Mouse (Mus musculus) B cell, adult (primary cell): ENCODE data around the gene Lif. TPM values are rescaled to one million over a fixed set of nuclear protein-coding genes. Genes with fewer than 3 reads are reported as not detected.

ENCODE experiments used
- total RNA-seq: library from RNA; stranded (reverse); gene quantifications from 4 replicates; pipeline ENCODE4 v1.2.4, GENCODE M21; 2023; ENCODE audit not compliant: inconsistent age

Lif gene
- total RNA-seq: not detected in 4 replicates

DNA sequence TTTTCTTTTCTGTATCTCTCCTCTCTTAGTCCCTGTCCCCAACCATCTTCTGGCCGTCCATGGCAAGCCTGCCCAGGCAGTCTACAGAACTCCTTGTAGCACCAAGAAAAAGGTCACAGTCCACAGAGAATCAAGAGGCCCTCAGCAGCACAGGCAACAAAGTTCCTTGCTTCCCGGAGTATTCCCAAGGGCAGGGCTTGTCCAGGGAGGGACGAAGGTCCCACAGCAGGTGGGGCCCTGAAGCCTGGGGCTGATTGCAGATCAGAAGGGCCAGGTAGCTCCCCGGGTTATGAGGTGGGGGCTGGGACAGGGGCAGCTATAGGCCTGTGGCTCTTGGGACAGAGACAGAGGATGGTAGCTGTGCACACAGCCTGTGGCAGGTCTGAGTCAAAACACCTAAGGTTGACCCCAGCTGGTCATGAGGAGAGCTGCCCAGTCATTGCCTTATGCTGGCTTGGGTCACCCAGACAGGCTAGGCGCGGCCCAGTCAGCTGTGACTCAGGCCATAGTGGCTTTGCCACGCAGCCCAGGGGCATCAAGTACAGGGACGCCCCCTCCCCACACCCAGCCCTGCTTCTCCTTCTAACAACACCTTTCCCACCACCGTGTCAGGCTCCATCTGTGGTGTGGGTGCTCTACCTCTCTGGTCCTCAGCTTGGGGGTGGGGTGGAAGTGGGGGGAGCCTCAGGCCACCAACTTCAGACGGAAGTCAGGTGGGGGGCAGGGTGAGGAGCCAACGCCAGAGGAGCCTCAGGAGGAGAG lies at the start of gene Lif:
Gene Lif (plus strand): TSS at position 712 of the 762 bp plus-strand sequence.

DNA sequence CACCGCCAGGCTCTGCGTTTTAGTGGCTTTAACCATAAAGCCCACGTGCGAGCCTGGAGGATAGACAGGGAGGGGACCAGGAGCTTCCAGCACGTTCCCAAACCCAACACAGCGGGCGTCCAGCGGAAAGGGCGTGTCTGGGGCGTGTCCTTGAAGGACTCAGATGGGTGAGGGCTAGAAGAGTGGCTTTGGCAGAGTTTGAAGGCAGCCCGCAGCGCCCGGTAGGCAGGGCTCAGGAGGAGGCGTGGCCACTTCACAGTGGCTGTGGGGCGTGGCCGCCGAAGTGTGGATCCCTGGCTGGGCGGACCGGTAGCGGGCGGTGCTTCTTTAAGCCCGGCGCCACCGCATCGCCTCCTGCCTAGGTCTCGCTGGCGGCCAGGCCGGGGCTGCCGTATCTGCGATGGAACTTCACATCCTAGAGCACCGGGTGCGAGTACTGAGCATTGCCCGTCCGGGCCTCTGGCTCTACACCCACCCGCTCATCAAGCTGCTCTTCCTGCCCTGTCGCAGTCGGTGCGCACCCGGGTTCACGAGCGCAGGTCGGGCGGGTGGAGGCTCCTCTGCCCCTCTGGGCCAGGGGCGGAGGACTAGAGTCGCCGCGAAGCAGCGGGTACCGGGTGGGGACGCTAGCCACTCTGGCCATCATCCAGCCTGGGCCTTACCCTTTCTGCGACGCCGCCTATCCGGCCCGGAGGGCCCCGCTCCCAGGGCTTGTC lies 39.3 kb upstream of the Lif start, which contains the start of gene Castor1:
Gene Castor1 (plus strand): TSS at position 312 of the 716 bp plus-strand sequence.

DNA sequence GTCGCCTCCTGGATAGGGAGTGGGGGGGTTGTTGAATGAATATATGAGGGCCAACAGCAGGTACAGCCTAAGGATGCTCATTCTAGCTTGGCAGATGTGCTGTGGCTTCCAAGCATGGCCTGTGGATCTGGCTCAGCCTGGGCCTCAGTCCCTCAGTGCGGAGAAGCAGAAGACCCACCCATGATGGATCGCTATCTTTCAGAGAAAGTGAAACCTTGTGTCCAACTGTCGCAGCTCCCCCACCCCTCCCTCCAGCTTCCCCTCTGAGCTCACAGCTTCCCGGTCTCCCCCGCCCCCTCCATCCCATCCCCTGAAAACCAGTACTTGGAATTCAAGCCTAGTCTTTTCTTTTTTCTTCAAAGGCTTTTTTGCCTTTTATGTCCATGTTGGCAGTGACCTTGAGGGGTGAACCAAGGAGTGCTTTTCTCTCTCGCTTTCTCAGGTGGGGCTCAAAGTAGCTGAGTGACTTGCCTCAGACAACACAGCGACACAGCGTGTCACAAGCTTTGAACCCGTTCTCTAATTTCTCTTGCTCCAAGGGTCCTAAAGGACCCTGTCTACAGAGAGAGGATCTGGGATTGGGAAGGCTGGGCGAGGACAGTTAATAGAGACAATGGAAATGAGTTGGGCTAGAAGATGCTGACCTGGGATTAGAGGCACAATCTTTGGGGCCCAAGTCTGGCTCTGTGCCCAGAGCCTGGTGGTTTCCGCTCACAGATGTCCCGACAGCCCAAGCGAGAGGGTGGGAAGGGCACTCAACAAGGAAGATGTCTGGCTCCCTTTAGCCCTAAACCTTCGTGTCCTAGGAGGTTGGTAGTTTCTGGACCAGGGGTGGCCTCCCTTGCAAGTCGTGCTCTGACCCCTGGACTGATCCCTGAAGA lies 21.5 kb upstream of the Lif start, which contains the start of gene Osm:
Gene Osm (plus strand): TSS at position 756 of the 881 bp plus-strand sequence.

Other genes starting within 250 kb of the Lif start
- not detected in 4 replicates for gene Sec14l4, start 226.1 kb upstream of the Lif start, total RNA-seq
- gene Sec14l3, start 192.7 kb upstream of the Lif start, total RNA-seq: not detected in 4 replicates
- 0.38 to 1.8 TPM (median 1.3 TPM) in 4 replicates for gene Mtfp1, start 162.1 kb upstream of the Lif start, total RNA-seq
- gene Sec14l2, start 134.1 kb upstream of the Lif start, total RNA-seq: 0.81 to 1.3 TPM in 2 of 4 replicates, not detected in the others
- gene Rnf215, start 122.4 kb upstream of the Lif start, total RNA-seq: 29.9 to 40.8 TPM (median 34.4 TPM) in 4 replicates
- gene Ccdc157, start 97.3 kb upstream of the Lif start, total RNA-seq: 7.6 to 12.7 TPM (median 9.2 TPM) in 4 replicates
- gene Sf3a1, start 97.2 kb upstream of the Lif start, total RNA-seq: 55.7 to 69.9 TPM (median 65.6 TPM) in 4 replicates
- gene Tbc1d10a, start 70.8 kb upstream of the Lif start, total RNA-seq: 44.2 to 53.3 TPM (median 48.1 TPM) in 4 replicates
- gene Castor1, start 39.3 kb upstream of the Lif start, total RNA-seq: 2.5 to 4.3 TPM (median 3.1 TPM) in 4 replicates
- 2.2 to 4.8 TPM (median 2.9 TPM) in 4 replicates for gene Osm, start 21.1 kb upstream of the Lif start, total RNA-seq
- gene Hormad2, start 183.5 kb downstream of the Lif start, total RNA-seq: 0.72 to 4.1 TPM (median 1.2 TPM) in 4 replicates